Mouse (Mus musculus): ENCODE data around the gene Mycs.

Mycs gene

DNA sequence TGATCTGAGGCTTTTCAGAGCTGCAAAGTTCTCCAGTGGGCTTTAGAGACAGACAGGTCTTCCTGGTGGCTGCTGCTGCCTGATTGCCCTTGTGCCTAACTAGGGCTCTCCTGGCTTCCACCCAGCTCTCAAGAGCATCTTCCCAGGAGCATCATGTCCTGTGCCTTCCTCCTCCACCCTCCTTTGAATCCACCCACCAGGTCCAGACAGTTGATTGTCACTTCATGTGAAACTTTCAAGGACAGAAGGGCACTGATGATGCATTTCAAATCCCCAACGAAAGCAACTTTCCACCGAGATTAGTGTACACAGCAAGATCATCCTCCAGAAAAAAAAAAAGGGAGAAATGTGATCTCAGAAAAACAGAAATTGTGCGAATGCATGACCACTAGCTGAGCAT lies at the start of gene Mycs:
Mycs (minus strand) TSS at position 101 of the 400 bp plus-strand sequence.
- no peak for DNase-seq

- no peak for DNase-seq
Observed at GRCm38 (mm10) chrX:5468022-5468421, 1.0 kb downstream of the Mycs start.
